Mouse (Mus musculus) MEL (cell line): ENCODE measurements around the gene Col4a2.

Source experiments
- CTCF ChIP-seq, 3 experiments: IDR thresholded peaks in 2 of 3; conservative IDR thresholded peaks in 1 of 3; 2 replicates each; pipeline ENCODE4 v1.5.1; 2011 to 2012; ENCODE audit warnings: low read length in 3 of 3, low read depth in 2 of 3, mild to moderate bottlenecking in 2 of 3, improper control_type of control experiment in 1 of 3, inconsistent platforms in 1 of 3, mixed read lengths in 1 of 3, moderate library complexity in 1 of 3; ENCODE audit not compliant: control insufficient read depth in 1 of 3, insufficient read depth in 1 of 3, poor library complexity in 1 of 3, severe bottlenecking in 1 of 3
- E2F4 ChIP-seq: IDR thresholded peaks from 2 replicates; pipeline ENCODE4 v1.6.1; 2011; ENCODE audit warnings: low read depth, low read length, improper control_type of control experiment, borderline replicate concordance
- HCFC1 ChIP-seq: IDR thresholded peaks from 2 replicates; pipeline ENCODE4 v1.6.1; 2012; ENCODE audit warnings: low read depth, mild to moderate bottlenecking, inconsistent platforms, low read length, improper control_type of control experiment, moderate library complexity
- MEF2A ChIP-seq: IDR thresholded peaks from 2 replicates; pipeline ENCODE4 v1.6.1; 2014; ENCODE audit warnings: low read depth, mild to moderate bottlenecking, inconsistent platforms, low read length, improper control_type of control experiment; ENCODE audit not compliant: poor library complexity, insufficient replicate concordance, severe bottlenecking; ENCODE audit errors: extremely low read depth
- MXI1 ChIP-seq: IDR thresholded peaks from 2 replicates; pipeline ENCODE4 v1.6.1; 2011; ENCODE audit warnings: mild to moderate bottlenecking, low read depth, low read length, improper control_type of control experiment
- NRF1 ChIP-seq: IDR thresholded peaks from 2 replicates; pipeline ENCODE4 v1.6.1; 2014; ENCODE audit warnings: low read depth, mild to moderate bottlenecking, inconsistent platforms, low read length, improper control_type of control experiment, moderate library complexity; ENCODE audit not compliant: poor library complexity, insufficient read depth, severe bottlenecking
- POLR2A ChIP-seq, 2 experiments: IDR thresholded peaks; 2 replicates each; pipeline ENCODE4 v1.6.1; 2011 to 2012; ENCODE audit warnings: low read length in 2 of 2, mild to moderate bottlenecking in 2 of 2, control low read depth in 1 of 2, improper control_type of control experiment in 1 of 2, low read depth in 1 of 2, moderate library complexity in 1 of 2; ENCODE audit not compliant: control insufficient read depth in 1 of 2, insufficient read depth in 1 of 2, poor library complexity in 1 of 2
- UBTF ChIP-seq: IDR thresholded peaks from 2 replicates; pipeline ENCODE4 v1.6.1; 2012; ENCODE audit warnings: low read depth, mild to moderate bottlenecking, inconsistent platforms, low read length, improper control_type of control experiment, moderate library complexity, borderline replicate concordance; ENCODE audit not compliant: insufficient read depth
- USF1 ChIP-seq: IDR thresholded peaks from 2 replicates; pipeline ENCODE4 v1.6.1; 2014; ENCODE audit warnings: low read depth, mild to moderate bottlenecking, inconsistent platforms, low read length, improper control_type of control experiment, moderate library complexity
- ZC3H11A ChIP-seq: IDR thresholded peaks from 2 replicates; pipeline ENCODE4 v1.6.1; 2012; ENCODE audit warnings: low read depth, mild to moderate bottlenecking, inconsistent platforms, low read length, improper control_type of control experiment
- ZNF384 ChIP-seq: IDR thresholded peaks from 2 replicates; pipeline ENCODE4 v1.6.1; 2012; ENCODE audit warnings: low read depth, mild to moderate bottlenecking, inconsistent platforms, low read length, improper control_type of control experiment

- TF ChIP-seq CTCF (IDR thresholded peaks at IDR 0.05 in 2 of 3, conservative IDR thresholded peaks at IDR 0.05 in 1 of 3; ENCODE audit: control insufficient read depth in 1 of 3, insufficient read depth in 1 of 3, low read depth in 2 of 3, low read length in 3 of 3, poor library complexity in 1 of 3, severe bottlenecking in 1 of 3) (no peak), ZNF384 (no peak), E2F4 (no peak), MXI1 (no peak), POLR2A (IDR thresholded peaks at IDR 0.05; ENCODE audit: control insufficient read depth in 1 of 2, insufficient read depth in 1 of 2, low read depth in 1 of 2, low read length in 2 of 2, poor library complexity in 1 of 2) (no peak), MEF2A (no peak), USF1 (no peak), HCFC1 (no peak), ZC3H11A (no peak), UBTF (no peak), NRF1 (no peak)
Observed at GRCm38 (mm10) chr8:11355900-11356299, 43.3 kb downstream of the Col4a2 start.
